Mouse (Mus musculus) right cerebral cortex, postnatal 25 days (tissue): Measurements from ENCODE around the gene Myoz2.

Source experiments
- DNase-seq: peaks from one replicate; pipeline ENCODE4 v3.0.0; 2022

The Myoz2 gene

GRCm38 (mm10) chr3:123034752-123035151 is at the start of gene Myoz2:
TSS of gene Myoz2 (minus strand) at chr3:123035015.
- no peak for DNase-seq

GRCm38 (mm10) chr3:123081665-123082064 is 46.9 kb upstream of the Myoz2 start:
- no peak for DNase-seq

GRCm38 (mm10) chr3:123080943-123081342 is 46.1 kb upstream of the Myoz2 start:
- DNase-seq: no peak

- no peak for DNase-seq
Measured at GRCm38 (mm10) chr3:123080017-123080725, 45.4 kb upstream of the Myoz2 start.

GRCm38 (mm10) chr3:123075759-123076158 is 40.9 kb upstream of the Myoz2 start:
- no peak for DNase-seq

- no peak for DNase-seq
Measured at GRCm38 (mm10) chr3:123075034-123075433, 40.2 kb upstream of the Myoz2 start.

GRCm38 (mm10) chr3:123073351-123073750 is 38.5 kb upstream of the Myoz2 start:
- DNase-seq: no peak

- DNase-seq: no peak
Measured at GRCm38 (mm10) chr3:123072472-123072871, 37.7 kb upstream of the Myoz2 start.

- no peak for DNase-seq
Measured at GRCm38 (mm10) chr3:123070996-123071395, 36.2 kb upstream of the Myoz2 start.

- DNase-seq: no peak
Measured at GRCm38 (mm10) chr3:123066836-123067235, 32.0 kb upstream of the Myoz2 start.

GRCm38 (mm10) chr3:123065466-123065865 is 30.7 kb upstream of the Myoz2 start:
- DNase-seq: no peak

- no peak for DNase-seq
Measured at GRCm38 (mm10) chr3:123064186-123064585, 29.4 kb upstream of the Myoz2 start.

GRCm38 (mm10) chr3:123061931-123062330 is 27.1 kb upstream of the Myoz2 start:
- DNase-seq: no peak

GRCm38 (mm10) chr3:123058832-123059231 is 24.0 kb upstream of the Myoz2 start:
- no peak for DNase-seq

- no peak for DNase-seq
Measured at GRCm38 (mm10) chr3:123054178-123054577, 19.4 kb upstream of the Myoz2 start.

GRCm38 (mm10) chr3:123053192-123053938 is 18.6 kb upstream of the Myoz2 start:
- no peak for DNase-seq

GRCm38 (mm10) chr3:123042308-123042707 is 7.5 kb upstream of the Myoz2 start:
- DNase-seq: no peak

GRCm38 (mm10) chr3:123033804-123034203 is 1.0 kb downstream of the Myoz2 start:
- no peak for DNase-seq

- DNase-seq: no peak
Measured at GRCm38 (mm10) chr3:123025634-123026033, 9.2 kb downstream of the Myoz2 start.

- no peak for DNase-seq
Measured at GRCm38 (mm10) chr3:123024496-123025234, 10.2 kb downstream of the Myoz2 start.

GRCm38 (mm10) chr3:123018792-123019191 is 16.0 kb downstream of the Myoz2 start:
- DNase-seq: no peak

GRCm38 (mm10) chr3:123013476-123013875 is 21.3 kb downstream of the Myoz2 start:
- no peak for DNase-seq

GRCm38 (mm10) chr3:123009417-123009816 is 25.4 kb downstream of the Myoz2 start:
- no peak for DNase-seq

GRCm38 (mm10) chr3:123007386-123007785 is 27.4 kb downstream of the Myoz2 start:
- no peak for DNase-seq
